Mouse (Mus musculus): Measurements from ENCODE around the gene Paqr3. TPM values are rescaled to one million over a fixed set of nuclear protein-coding genes. Genes with fewer than 3 reads are reported as not detected.

Paqr3 gene
- total RNA-seq (2023) = 10.2 to 14.2 TPM (median 13.1 TPM) in 4 replicates

DNA sequence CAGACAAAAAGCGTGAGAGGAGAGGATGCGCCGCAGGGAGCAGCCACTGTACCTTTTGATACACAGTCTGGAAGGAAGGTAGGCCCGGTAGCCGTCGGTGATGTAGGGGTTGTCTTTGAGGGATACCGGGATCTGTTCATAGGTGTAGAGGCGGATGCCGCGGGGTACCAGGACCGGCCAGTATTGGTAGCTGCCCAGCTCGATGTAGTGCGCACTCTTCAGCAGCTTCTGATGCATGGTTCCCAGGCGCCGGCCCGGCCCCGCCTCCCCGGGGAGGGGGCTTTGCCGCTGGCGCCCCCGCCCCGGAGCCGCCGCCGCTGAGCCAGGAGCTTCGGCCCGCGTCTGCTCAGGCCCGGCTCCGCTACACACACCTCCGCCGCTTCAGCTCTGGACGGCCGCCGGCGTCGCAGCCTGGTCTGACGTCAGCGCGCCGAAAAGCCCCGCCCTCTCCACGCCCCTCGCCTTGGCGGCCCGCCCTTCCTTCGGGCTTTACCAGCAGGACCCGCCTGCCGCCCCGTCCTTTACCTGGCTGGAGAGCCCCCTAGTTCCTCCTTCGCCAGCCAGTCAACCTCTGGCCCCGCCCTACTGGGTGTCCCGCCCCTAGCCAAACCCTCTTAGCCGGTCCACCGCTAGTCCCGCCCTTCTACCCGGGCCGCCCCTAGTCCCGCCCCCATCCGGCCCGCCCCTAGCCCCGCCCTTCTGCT lies at the start of gene Paqr3:
Gene Paqr3, minus strand, starts transcription at position 390 of the 704 bp plus-strand sequence.

Other genes starting within 250 kb of the Paqr3 start
- 120 to 133 TPM (median 126 TPM) in 4 replicates for gene Bmp2k, start 113.9 kb downstream of the Paqr3 start, total RNA-seq (2023)

Measured in B cell, adult 62 days (primary cell).